ENCODE assay signal across 18 mouse cellular contexts in the genomic region with DNA sequence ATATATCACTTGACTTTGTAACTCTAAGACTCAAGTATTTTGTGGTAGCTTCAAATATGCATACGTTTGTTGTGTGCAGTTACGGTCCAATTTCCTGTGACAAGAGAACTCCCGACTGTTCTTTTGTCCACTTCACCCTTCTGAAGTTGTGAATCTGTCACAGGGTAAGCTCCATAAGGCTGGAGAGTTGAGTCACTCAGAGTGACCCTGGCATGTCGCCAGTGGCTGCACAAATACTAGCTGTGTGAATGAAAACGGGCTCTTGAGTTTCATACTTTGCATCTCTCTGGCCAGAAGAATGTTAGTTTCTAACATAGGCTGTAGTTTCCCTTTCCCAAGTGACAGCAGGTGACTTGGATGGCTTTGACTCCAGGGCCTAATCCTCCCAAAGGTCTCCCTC. TPM values are rescaled to one million over a fixed set of nuclear protein-coding genes. Genes with fewer than 3 reads are reported as not detected.
A peak's percentile ranks its signal among the peaks of the same experiment; 100 is the strongest.
DNase-seq lines count a peak whose midpoint lies in the region; ATAC-seq and TF ChIP-seq lines count a peak whose summit lies in the region.
"Had no signal": no experiment of that assay in that cellular context is flagged by ENCODE, and none has a peak within 500 bp of the region (broad histone marks: within the 10 kb centered on the region; RNA-seq: fewer than 3 reads in every experiment).

No protein-coding gene starts in this region.

- peaks cover 20% of the 10 kb centered on the region for H3K4me1 ChIP-seq in lung, embryonic 16.5 days (replicated peaks; ENCODE audit: control insufficient read depth, insufficient read depth, low read length)

- H3K27ac ChIP-seq in gastrocnemius, adult 2 months, result peak overlapping the region; percentile 48
- H3K27ac ChIP-seq in layer of hippocampus, adult 2 months, result peak overlapping the region; percentile 86; the same call in 1 of the 2 replicates
- no peak overlapping the region for H3K27ac ChIP-seq in lung, embryonic 16.5 days (ENCODE audit: low read length)
- H3K27ac ChIP-seq: forebrain, embryonic 13.5 days; heart, adult 2 months; hindbrain, embryonic 10.5 days had no signal

- no peak overlapping the region for H3K4me3 ChIP-seq in gastrocnemius, adult 2 months
- no peak overlapping the region for H3K4me3 ChIP-seq in layer of hippocampus, adult 2 months
- no peak overlapping the region for H3K4me3 ChIP-seq in lung, embryonic 16.5 days (ENCODE audit: low read length)
- H3K4me3 ChIP-seq: forebrain, embryonic 13.5 days; heart, adult 2 months; hindbrain, embryonic 10.5 days; left cerebral cortex, adult 2 months had no signal

- H3K36me3 ChIP-seq in lung, embryonic 16.5 days (ENCODE audit: control insufficient read depth, insufficient read depth, low read length), result no peaks in the 10 kb centered on the region
- H3K36me3 ChIP-seq: hindbrain, embryonic 10.5 days had no signal

- H3K9me3 ChIP-seq in lung, embryonic 16.5 days (ENCODE audit: control insufficient read depth, low read length), result no peaks in the 10 kb centered on the region
- H3K9me3 ChIP-seq: forebrain, embryonic 13.5 days; hindbrain, embryonic 10.5 days had no signal

- no peak overlapping the region for H3K4me2 ChIP-seq in lung, embryonic 16.5 days (ENCODE audit: low read depth, low read length)
- H3K4me2 ChIP-seq: forebrain, embryonic 13.5 days; liver, embryonic 11.5 days had no signal

- peak; percentile 37; the same call in 1 of the 2 replicates for ATAC-seq in lung, embryonic 16.5 days (ENCODE audit: low read depth)
- no peak for ATAC-seq in frontal cortex, adult (ENCODE audit: low TSS enrichment)
- no peak for ATAC-seq in erythroblast, adult 5-6 weeks (replicated peaks; ENCODE audit: low FRiP score, poor library complexity, severe bottlenecking)
- ATAC-seq: forebrain, embryonic 13.5 days had no signal

- no peak overlapping the region for H3K9ac ChIP-seq in lung, embryonic 16.5 days (ENCODE audit: low read length)
- H3K9ac ChIP-seq: forebrain, embryonic 13.5 days had no signal

- WGBS in lung, embryonic 16.5 days, result 34% methylated on average over 5 of the region's 5 CpGs

- DNase-seq in gastrocnemius, adult 2 months, result peak; percentile 45
- DNase-seq in gastrocnemius, postnatal 36 days, result no peak
- DNase-seq in layer of hippocampus, adult 2 months (ENCODE audit: low spot score in 2 of 2), result no peak
- no peak for DNase-seq in layer of hippocampus, postnatal 10 days (ENCODE audit: low spot score in 2 of 2)
- DNase-seq in adrenal gland, adult 2 months, result peak; percentile 87
- DNase-seq: cerebellum, adult 2 months; heart, adult 2 months; kidney, adult 18-20 months had no signal

- no peaks in the 10 kb centered on the region for H3K27me3 ChIP-seq in lung, embryonic 16.5 days (ENCODE audit: control insufficient read depth, insufficient read depth, low read depth, low read length)
- H3K27me3 ChIP-seq: forebrain, embryonic 13.5 days had no signal

- TF ChIP-seq CTCF in gastrocnemius, adult 2 months (IDR thresholded peaks at IDR 0.05), result no peak
- TF ChIP-seq CTCF in layer of hippocampus, adult 2 months (conservative IDR thresholded peaks at IDR 0.05), result no peak

- intact Hi-C loops in gastrocnemius, adult 2 months (cut with DNase I), result loop anchor here (10.0 kb wide), 1 partner anchor 142 kb away; no protein-coding TSS in a partner anchor
- intact Hi-C loops in gastrocnemius, postnatal 36 days (cut with DNase I), result loop anchor here (10.0 kb wide), 1 partner anchor 248 kb away; no protein-coding TSS in a partner anchor

RNA-seq across cellular contexts. Expression of gene 1700020N01Rik, which starts 14.0 kb away (rescaled TPM):
- total RNA-seq in gastrocnemius, adult 2 months (2021), result not detected
- not detected for total RNA-seq in gastrocnemius, postnatal 36 days (2021)
- total RNA-seq in layer of hippocampus, adult 2 months (2021), result not detected
- not detected for total RNA-seq in layer of hippocampus, postnatal 10 days (2021)
- total RNA-seq in adrenal gland, adult 2 months (2021), result not detected
- not detected in 2 replicates for polyA plus RNA-seq in adrenal gland, adult 2 months (2012; rRNA removed)
- polyA plus RNA-seq in lung, embryonic 16.5 days (2015; fragmentation: Nextera tagmentation; extraction: Ambion mirVana), result not detected in 2 replicates
- not detected in 2 replicates for total RNA-seq in erythroblast, adult 5-6 weeks (2015; ENCODE audit: low replicate concordance)
- not detected in 2 replicates for total RNA-seq in erythroblast, adult 5-6 weeks (2017; ENCODE audit: low replicate concordance)
- total RNA-seq: heart, adult 2 months; left cerebral cortex, adult 2 months; MEL had no signal
- polyA plus RNA-seq: C2C12; cerebellum, adult 2 months; forebrain, embryonic 13.5 days; heart, adult 2 months; hindbrain, embryonic 10.5 days; liver, embryonic 11.5 days; neural tube, embryonic 11.5 days had no signal

Comparison
In these comparisons a context has a peak if more than half of its experiments do, and no peak if none do; other contexts are left out.
1. DNase-seq: peak in gastrocnemius, adult 2 months (single experiment) and adrenal gland, adult 2 months (single experiment); none in gastrocnemius, postnatal 36 days (0 of 2), layer of hippocampus, adult 2 months (0 of 2) and layer of hippocampus, postnatal 10 days (0 of 2).